Mouse (Mus musculus) gastrocnemius, postnatal 10 days (tissue): Measurements from ENCODE around the gene Mlkl. TPM values are rescaled to one million over a fixed set of nuclear protein-coding genes. Genes with fewer than 3 reads are reported as not detected.

ENCODE experiments used
- DNase-seq: peaks from one replicate; pipeline ENCODE4 v3.0.0; 2021; ENCODE audit warnings: mixed read lengths
- long read RNA-seq, 2 experiments: library from polyadenylated mRNA; stranded (forward); transcript quantifications; one replicate each; pipeline ENCODE4 v2.0.0; 2021
- total RNA-seq, 2 experiments: library from RNA; stranded (reverse); gene quantifications; 2 replicates each; pipeline ENCODE4 v1.2.3; 2021

Gene Mlkl
- total RNA-seq: 1 to 10 TPM; 1.1 to 2.6 TPM
- long read RNA-seq, experiment 1, partial matches to known transcripts: 0 of 2 reads
- long read RNA-seq, experiment 1, other reads (novel, unspliced or antisense): 0 of 2 reads
- long read RNA-seq, experiment 2, partial matches to known transcripts: 0 of 1 reads
- long read RNA-seq, experiment 2, other reads (novel, unspliced or antisense): 0 of 1 reads

- DNase-seq: peak; percentile 35
Measured at GRCm38 (mm10) chr8:111337890-111338347, at the start of gene Mlkl. Gene Mlkl (minus strand): TSS chr8:111338177.

- DNase-seq: no peak
Measured at GRCm38 (mm10) chr8:111385915-111386314, 47.9 kb upstream of the Mlkl start.

GRCm38 (mm10) chr8:111384628-111385027, 46.7 kb upstream of the Mlkl start:
- DNase-seq: no peak

GRCm38 (mm10) chr8:111375192-111375591, 37.2 kb upstream of the Mlkl start:
- no peak for DNase-seq

GRCm38 (mm10) chr8:111369711-111370110, 31.7 kb upstream of the Mlkl start:
- no peak for DNase-seq

- no peak for DNase-seq
Measured at GRCm38 (mm10) chr8:111367350-111367749, 29.4 kb upstream of the Mlkl start.

GRCm38 (mm10) chr8:111366610-111367234, 28.7 kb upstream of the Mlkl start:
- DNase-seq: no peak

- DNase-seq: no peak
Measured at GRCm38 (mm10) chr8:111363489-111363888, 25.5 kb upstream of the Mlkl start.

GRCm38 (mm10) chr8:111360579-111361209, 22.7 kb upstream of the Mlkl start:
- no peak for DNase-seq

GRCm38 (mm10) chr8:111359936-111360335, 22.0 kb upstream of the Mlkl start:
- DNase-seq: no peak

GRCm38 (mm10) chr8:111358905-111359304, 20.9 kb upstream of the Mlkl start:
- no peak for DNase-seq

- no peak for DNase-seq
Measured at GRCm38 (mm10) chr8:111357433-111357832, 19.5 kb upstream of the Mlkl start.

- no peak for DNase-seq
Measured at GRCm38 (mm10) chr8:111353497-111353896, 15.5 kb upstream of the Mlkl start.

GRCm38 (mm10) chr8:111352289-111352688, 14.3 kb upstream of the Mlkl start:
- DNase-seq: no peak

GRCm38 (mm10) chr8:111350577-111350976, 12.6 kb upstream of the Mlkl start:
- no peak for DNase-seq

- DNase-seq: peak; percentile 82
Measured at GRCm38 (mm10) chr8:111343225-111343624, 5.2 kb upstream of the Mlkl start.

- DNase-seq: no peak
Measured at GRCm38 (mm10) chr8:111340186-111340585, 2.2 kb upstream of the Mlkl start.

GRCm38 (mm10) chr8:111338370-111339208, 612 bp upstream of the Mlkl start:
- no peak for DNase-seq

GRCm38 (mm10) chr8:111337311-111337889, 577 bp downstream of the Mlkl start:
- no peak for DNase-seq

GRCm38 (mm10) chr8:111336692-111337091, 1.3 kb downstream of the Mlkl start:
- no peak for DNase-seq

GRCm38 (mm10) chr8:111325222-111325790, 12.7 kb downstream of the Mlkl start:
- no peak for DNase-seq

GRCm38 (mm10) chr8:111314729-111315128, 23.2 kb downstream of the Mlkl start:
- no peak for DNase-seq
